Mouse (Mus musculus) embryonic fibroblast, embryonic 13.5 days (primary cell): ENCODE measurements around the gene 4930469K13Rik.

Experiments used
- CTCF ChIP-seq: IDR thresholded peaks from 2 replicates; pipeline ENCODE4 v1.5.1; 2011; ENCODE audit warnings: mild to moderate bottlenecking, control low read depth, low read length, moderate library complexity, borderline replicate concordance; ENCODE audit not compliant: insufficient read depth
- POLR2A ChIP-seq: IDR thresholded peaks from 2 replicates; pipeline ENCODE4 v1.6.1; 2011; ENCODE audit warnings: low read depth, mild to moderate bottlenecking, control low read depth, low read length, moderate library complexity

DNA sequence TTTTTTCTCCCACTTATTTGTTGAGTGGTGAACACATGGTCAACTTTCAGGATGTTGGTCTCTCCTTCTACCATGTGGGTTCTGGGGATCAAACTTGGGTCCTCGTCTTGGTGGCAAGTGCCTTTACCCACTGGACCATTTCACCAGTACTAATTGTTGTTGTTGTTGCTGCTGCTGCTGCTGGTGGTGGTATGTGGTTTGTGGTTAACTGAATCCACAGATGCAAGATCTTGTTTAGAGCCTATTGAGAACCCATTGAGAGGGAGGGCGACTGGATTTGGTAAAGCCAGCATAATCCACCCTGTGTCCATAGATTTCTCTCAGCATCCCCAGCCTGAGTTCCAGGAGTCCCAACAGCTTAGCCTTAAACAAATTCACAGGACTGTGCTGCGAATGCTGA lies 97.9 kb downstream of the 4930469K13Rik start:
- TF ChIP-seq CTCF, result no peak
- no peak for TF ChIP-seq POLR2A
